Mouse (Mus musculus) granulocyte monocyte progenitor cell, adult 5-6 weeks (primary cell): ENCODE measurements around the gene Nlrp4e. TPM values are rescaled to one million over a fixed set of nuclear protein-coding genes. Genes with fewer than 3 reads are reported as not detected.
"Not testable (repeated sequence)": the region's sequence is repeated elsewhere in the genome, so short reads cannot be mapped to it uniquely, and the experiment has no call there.

Experiments used
- ATAC-seq: replicated peaks from 2 replicates; pipeline ENCODE4 v1.8.0; 2016; ENCODE audit warnings: mild to moderate bottlenecking, moderate TSS enrichment, inconsistent platforms; ENCODE audit not compliant: poor library complexity, severe bottlenecking
- total RNA-seq, 2 experiments: library from RNA; stranded (forward) in 1 of 2; stranded (reverse) in 1 of 2; fragments of 200-712, 200-1000 nt in 1 of 2; fragments of >200 nt in 1 of 2; fragmentation: Nextera tagmentation in 1 of 2; gene quantifications; 2 replicates each; pipeline ENCODE4 v1.2.3; 2014 to 2017

Gene Nlrp4e
- total RNA-seq (2014; fragmentation: Nextera tagmentation) (not detected in 2 replicates), total RNA-seq (2017) (not detected in 2 replicates)

DNA sequence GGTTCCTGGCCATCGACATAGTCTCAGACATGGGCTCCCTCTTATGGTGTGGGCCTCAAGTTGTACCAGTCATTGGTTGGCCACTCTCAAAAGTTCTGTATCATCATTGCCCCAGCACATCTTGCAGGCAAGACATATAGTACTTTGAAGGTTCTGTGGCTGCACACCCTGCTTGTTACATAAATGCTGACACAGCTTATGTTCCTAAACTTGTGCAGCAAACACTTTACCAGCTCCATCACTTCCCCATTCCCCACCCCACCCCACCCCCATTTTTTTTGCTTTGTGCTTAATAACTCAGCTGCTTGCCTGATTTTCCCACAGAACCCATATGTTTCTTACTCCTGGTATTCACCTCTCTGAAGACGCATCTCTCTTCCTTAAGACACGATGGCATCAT, at the start of gene Nlrp4e:
Nlrp4e (plus strand) TSS at position 301 of the 400 bp plus-strand sequence.
- ATAC-seq = not testable (repeated sequence)

- ATAC-seq = not testable (repeated sequence)
Observed at GRCm38 (mm10) chr7:23251582-23251981, 49.4 kb upstream of the Nlrp4e start, which contains the start of gene Vmn1r166. Gene Vmn1r166 (minus strand): TSS chr7:23251682.

DNA sequence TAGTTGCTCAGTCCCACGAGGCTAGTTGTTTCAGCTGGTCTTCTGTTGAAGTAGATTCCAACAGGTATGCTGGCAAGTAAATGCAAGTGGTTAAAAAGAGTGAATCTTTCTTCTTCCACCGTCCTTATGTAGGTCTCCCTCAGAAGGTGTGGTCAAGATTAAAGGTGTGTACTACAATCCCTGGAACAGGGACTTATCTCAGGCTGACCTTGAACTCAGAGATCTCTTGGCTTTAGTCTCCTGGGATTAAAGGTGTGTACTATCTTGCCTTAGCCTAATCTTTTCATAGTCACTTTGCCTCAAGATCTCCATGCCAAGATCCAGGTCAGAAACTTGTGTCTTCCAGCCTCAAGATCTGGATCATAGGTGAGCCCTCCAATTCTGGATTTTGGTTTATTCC, 22.2 kb upstream of the Nlrp4e start, which contains the start of gene Gm6902:
Gm6902 (minus strand) TSS at position 101 of the 400 bp plus-strand sequence.
- not testable (repeated sequence) for ATAC-seq

GRCm38 (mm10) chr7:23358311-23358710, 57.3 kb downstream of the Nlrp4e start:
- ATAC-seq = not testable (repeated sequence)

- no peak for ATAC-seq
Observed at GRCm38 (mm10) chr7:23385589-23385988, 84.6 kb downstream of the Nlrp4e start, which contains the start of gene Nlrp5. Gene Nlrp5 (plus strand): TSS chr7:23385889.

Other genes with a start within 250 kb of the Nlrp4e start
- not detected in 2 replicates for gene Vmn1r163, start 245.7 kb upstream of the Nlrp4e start, total RNA-seq (2014; fragmentation: Nextera tagmentation)
- not detected in 2 replicates for gene Vmn1r163, start 245.7 kb upstream of the Nlrp4e start, total RNA-seq (2017)
- not detected in 2 replicates for gene Gm8720, start 233.7 kb upstream of the Nlrp4e start, total RNA-seq (2014; fragmentation: Nextera tagmentation)
- not detected in 2 replicates for gene Gm8720, start 233.7 kb upstream of the Nlrp4e start, total RNA-seq (2017)
- not detected in 2 replicates for gene Gm10662, start 156.7 kb upstream of the Nlrp4e start, total RNA-seq (2014; fragmentation: Nextera tagmentation)
- not detected in 2 replicates for gene Gm10662, start 156.7 kb upstream of the Nlrp4e start, total RNA-seq (2017)
- gene Vmn1r165, start 83.9 kb upstream of the Nlrp4e start, total RNA-seq (2014; fragmentation: Nextera tagmentation) = not detected in 2 replicates
- not detected in 2 replicates for gene Vmn1r165, start 83.9 kb upstream of the Nlrp4e start, total RNA-seq (2017)
- not detected in 2 replicates for gene Vmn1r166, start 49.5 kb upstream of the Nlrp4e start, total RNA-seq (2014; fragmentation: Nextera tagmentation)
- not detected in 2 replicates for gene Vmn1r166, start 49.5 kb upstream of the Nlrp4e start, total RNA-seq (2017)
- gene Gm6902, start 22.3 kb upstream of the Nlrp4e start, total RNA-seq (2014; fragmentation: Nextera tagmentation) = not detected in 2 replicates
- not detected in 2 replicates for gene Gm6902, start 22.3 kb upstream of the Nlrp4e start, total RNA-seq (2017)
- not detected in 2 replicates for gene Nlrp5, start 84.7 kb downstream of the Nlrp4e start, total RNA-seq (2014; fragmentation: Nextera tagmentation)
- gene Nlrp5, start 84.7 kb downstream of the Nlrp4e start, total RNA-seq (2017) = not detected in 2 replicates
- not detected in 2 replicates for gene Vmn1r167, start 206.0 kb downstream of the Nlrp4e start, total RNA-seq (2014; fragmentation: Nextera tagmentation)
- gene Vmn1r167, start 206.0 kb downstream of the Nlrp4e start, total RNA-seq (2017) = not detected in 2 replicates
- gene Vmn1r168, start 238.5 kb downstream of the Nlrp4e start, total RNA-seq (2014; fragmentation: Nextera tagmentation) = not detected in 2 replicates
- gene Vmn1r168, start 238.5 kb downstream of the Nlrp4e start, total RNA-seq (2017) = not detected in 2 replicates